Mouse (Mus musculus): ENCODE data around the gene Mex3d.
A peak's percentile ranks its signal among the peaks of the same experiment; 100 is the strongest.

Mex3d gene

DNA sequence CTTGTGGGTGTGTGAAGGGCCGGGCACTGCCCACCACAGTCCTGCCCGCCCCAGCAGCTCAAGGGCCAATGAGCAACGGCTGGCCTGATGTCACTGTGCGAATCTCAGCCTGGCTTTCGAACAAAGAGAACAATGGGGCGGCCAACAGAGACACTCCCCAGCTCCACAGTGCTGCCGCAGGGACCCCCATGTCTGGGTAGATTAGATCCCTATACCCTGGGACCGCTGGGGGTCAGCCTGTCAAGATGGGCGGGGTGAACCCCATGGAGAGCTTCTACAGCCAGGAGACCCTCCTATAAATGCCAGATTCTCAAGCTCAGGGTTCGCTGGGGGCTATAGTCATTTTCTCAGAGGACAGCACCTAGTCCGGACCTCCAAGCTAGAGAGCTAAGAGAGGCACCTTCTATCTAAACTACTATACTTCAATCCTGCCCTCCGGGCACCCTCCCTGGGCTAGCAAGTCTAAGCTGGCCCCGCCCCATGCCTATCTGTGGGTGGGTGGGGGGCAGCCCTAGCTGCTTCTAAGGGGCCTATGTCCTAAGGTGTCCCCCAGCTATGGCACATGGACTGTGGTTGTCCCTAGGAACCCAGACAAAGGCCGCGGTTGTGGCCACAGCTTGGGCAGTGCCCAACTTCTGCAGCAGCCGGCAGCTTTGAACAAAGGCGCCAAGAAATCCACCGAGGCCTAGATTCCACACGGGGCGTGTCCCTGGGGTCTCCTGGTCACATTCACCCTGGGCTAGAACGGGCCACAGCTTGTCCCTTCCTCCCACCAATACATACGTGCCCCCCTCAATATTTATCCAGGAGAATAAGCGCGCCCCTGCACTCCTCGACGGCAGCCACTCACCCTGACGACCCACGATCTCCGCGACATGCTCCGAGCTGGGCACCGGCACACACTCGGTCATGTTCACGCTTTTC is 1.4 kb downstream of the Mex3d start:
- DNase-seq, result peak; percentile 46

GRCm38 (mm10) chr10:80385310-80385709 is 2.1 kb downstream of the Mex3d start:
- no peak for DNase-seq

DNA sequence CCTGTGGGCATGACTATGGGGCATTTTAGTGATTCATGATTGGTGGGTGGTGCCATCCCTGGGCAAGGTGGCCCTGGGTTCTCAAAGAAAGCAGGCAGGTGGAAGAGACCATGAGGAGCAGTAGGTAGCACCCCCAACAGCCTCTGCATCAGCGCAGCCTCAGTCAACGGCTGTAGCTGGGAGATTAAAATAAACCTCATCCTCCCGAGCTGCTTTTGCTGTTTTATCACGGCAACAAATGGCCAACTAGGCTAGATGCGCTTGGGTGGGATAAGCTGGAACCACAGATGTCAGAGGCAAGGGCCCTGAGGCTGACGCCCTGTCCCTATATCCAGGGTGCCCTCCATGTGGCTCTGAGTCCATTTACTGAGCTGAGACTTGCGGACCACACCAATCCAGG is 2.8 kb downstream of the Mex3d start:
- DNase-seq, result no peak

- DNase-seq, result no peak
These were observed 3.3 kb downstream of the Mex3d start for GRCm38 (mm10) chr10:80384115-80384639.

- peak; percentile 27 for DNase-seq
These were observed 4.0 kb downstream of the Mex3d start for GRCm38 (mm10) chr10:80383431-80383830.

- no peak for DNase-seq
These were observed 4.7 kb downstream of the Mex3d start for GRCm38 (mm10) chr10:80382641-80383365.

DNA sequence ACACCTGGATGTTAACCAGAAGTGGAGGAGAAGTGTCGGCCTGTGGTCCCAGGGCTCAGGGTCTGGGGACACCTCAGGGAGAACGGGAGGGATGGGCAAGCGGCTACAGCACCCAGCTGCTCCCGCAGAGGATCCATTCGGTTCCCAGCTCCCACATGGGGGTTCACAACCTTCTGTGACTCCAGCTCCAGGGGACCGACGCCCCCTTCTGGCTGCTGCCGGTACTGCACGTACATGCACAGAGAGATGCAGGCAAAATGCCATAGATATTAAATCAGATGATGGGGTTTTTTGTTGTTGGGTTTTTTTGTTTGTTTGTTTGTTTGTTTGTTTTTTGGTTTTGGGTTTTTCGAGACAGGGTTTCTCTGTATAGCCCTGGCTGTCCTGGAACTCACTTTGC is 9.7 kb downstream of the Mex3d start:
- DNase-seq, result peak; percentile 51

- DNase-seq, result peak; percentile 97
These were observed 11.3 kb downstream of the Mex3d start for GRCm38 (mm10) chr10:80376160-80376559.

DNA sequence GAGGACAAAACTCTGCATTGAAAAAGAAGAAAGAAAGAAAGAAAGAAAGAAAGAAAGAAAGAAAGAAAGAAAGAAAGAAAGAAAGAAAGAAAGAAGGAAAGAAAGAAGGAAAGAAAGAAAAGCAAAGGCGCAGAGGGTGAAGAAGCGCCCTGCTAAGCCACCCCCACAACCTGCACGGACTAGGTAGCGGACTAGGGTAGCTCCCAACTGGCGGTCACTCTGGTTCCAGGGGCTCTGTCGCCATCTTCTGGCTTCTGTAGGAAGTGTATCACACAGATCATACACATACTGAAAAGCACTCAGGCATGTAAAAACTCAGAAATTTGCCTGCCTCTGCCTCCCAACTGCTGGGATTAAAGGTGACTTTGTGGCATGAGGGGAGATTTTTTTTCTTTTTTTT is 13.4 kb downstream of the Mex3d start:
- DNase-seq, result peak; percentile 86

DNA sequence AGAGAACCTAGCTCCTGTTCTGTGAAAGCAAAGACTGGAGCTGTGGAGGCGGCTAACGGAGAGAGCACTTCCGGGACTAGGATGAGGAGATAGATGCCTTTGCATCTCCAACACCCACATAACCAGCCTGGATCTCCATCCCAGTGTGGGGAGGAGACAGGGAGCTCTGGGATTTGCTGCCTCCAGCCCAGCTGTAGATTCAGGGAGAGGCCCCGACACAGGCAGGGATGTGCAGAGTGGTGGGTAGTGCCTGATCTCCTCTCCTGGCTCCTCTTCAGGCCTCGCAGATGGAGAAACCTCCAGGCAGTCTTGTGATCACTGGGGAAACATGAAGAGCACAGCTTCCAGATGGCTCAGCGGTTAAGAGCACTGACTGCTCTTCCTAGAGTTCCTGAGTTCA is 14.8 kb downstream of the Mex3d start:
- no peak for DNase-seq

- DNase-seq, result no peak
These were observed 15.5 kb downstream of the Mex3d start for GRCm38 (mm10) chr10:80371983-80372382.

DNA sequence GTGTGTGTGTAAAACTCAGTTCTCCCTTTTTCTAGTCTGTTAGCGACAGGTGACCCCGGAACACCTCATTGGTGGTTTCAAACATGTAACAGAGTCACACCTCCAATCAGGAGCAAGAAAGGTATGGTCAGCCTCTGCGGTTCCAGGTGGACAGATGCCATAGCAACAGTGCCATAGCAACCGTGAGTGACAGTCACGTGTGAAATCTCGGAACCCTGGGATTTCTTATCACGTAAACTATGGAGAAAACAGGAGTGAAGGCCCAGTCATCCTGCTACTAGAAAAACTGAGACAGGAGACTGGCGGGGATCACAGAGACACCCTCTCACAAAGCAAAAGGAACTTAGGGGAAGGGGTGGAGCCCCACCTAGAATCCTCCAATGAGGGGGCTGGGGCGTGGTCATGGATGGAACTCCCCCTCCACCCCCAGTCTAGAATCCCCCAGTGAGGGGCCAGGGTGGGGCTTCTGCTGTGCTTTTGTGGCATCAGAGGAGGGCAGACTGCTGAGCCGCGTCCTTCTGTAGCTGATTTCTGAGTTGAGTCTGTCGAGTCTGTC is 16.0 kb downstream of the Mex3d start:
- DNase-seq, result peak; percentile 67

DNA sequence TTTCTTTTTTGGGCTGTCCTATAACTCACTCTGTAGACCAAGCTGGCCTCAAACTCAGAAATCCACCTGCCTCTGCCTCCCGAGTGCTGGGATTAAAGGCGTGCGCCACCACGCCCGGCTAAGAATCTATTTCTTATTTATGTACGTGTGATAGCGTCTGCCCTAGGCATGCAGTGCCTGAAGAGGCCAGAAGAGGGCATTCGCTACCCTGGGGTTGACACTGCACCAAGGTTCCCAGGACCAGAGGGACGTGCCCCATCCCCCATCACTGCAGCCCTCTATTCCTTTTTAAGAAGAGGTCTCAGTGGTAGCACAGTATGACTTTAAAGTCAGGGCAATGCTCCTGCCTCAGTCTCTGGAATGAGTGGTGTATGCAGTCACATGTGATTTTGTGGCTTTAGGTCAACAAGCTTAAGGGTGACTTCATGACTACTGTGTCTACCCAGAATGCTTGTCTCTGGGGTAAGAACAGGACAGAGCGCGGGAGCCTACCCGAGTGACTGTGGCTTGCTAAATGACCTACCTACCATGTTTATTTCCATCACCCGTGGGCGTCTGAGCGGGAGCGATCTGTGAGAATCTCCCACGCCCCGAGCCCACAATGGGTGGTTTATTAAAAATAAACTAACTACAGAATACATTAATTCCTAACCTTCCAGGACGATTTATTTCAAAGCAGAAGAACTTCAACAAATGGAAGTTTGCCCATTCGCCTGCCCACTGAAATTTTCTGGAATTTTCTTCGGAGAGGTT is 17.3 kb downstream of the Mex3d start:
- DNase-seq, result no peak

- DNase-seq, result no peak
These were observed 19.1 kb downstream of the Mex3d start for GRCm38 (mm10) chr10:80368392-80368791.

GRCm38 (mm10) chr10:80367954-80368353 is 19.5 kb downstream of the Mex3d start:
- no peak for DNase-seq

DNA sequence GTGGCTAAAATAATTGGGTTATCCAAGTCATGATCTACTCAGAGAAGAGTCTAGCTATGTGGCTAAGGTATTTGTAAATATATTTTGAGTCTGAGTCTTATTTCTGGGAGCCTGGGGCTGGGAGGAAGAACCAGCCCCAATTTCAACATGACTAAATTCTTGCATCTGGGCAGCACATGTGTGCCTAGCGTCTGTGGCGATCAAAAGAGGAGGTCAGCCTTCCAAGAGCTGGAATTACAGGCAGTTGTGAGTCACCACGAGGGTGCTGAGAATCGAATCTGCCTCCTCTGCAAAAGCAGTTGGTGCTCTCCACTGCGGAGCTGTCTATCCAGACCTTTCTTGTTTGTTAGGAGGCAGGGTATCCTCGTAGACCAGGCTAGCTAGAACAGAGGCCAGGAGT is 21.7 kb downstream of the Mex3d start:
- DNase-seq, result no peak

DNA sequence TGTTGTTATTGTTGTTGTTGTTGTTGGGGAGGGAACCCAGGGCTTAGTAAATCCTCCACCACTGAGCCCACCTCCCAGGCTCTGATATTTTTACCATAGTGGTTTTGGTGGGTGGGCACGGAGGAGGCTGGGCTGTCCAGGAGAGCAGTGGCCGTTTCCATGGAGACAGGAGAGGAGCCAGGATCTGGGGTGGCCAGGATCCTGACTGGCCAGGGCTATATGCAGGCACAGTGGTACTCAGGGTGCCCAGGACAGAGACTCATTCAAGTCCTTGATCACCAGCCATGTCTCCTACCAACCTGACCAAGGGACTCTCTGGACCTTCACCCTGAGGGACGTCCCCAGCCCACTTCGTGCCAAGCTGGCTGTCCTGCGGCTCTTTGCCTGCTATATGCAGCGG is 23.7 kb downstream of the Mex3d start:
- DNase-seq, result no peak

- peak; percentile 39 for DNase-seq
These were observed 29.3 kb downstream of the Mex3d start for GRCm38 (mm10) chr10:80357994-80358639.

- no peak for DNase-seq
These were observed 30.1 kb downstream of the Mex3d start for GRCm38 (mm10) chr10:80357336-80357735.

GRCm38 (mm10) chr10:80356737-80357136 is 30.7 kb downstream of the Mex3d start:
- no peak for DNase-seq

DNA sequence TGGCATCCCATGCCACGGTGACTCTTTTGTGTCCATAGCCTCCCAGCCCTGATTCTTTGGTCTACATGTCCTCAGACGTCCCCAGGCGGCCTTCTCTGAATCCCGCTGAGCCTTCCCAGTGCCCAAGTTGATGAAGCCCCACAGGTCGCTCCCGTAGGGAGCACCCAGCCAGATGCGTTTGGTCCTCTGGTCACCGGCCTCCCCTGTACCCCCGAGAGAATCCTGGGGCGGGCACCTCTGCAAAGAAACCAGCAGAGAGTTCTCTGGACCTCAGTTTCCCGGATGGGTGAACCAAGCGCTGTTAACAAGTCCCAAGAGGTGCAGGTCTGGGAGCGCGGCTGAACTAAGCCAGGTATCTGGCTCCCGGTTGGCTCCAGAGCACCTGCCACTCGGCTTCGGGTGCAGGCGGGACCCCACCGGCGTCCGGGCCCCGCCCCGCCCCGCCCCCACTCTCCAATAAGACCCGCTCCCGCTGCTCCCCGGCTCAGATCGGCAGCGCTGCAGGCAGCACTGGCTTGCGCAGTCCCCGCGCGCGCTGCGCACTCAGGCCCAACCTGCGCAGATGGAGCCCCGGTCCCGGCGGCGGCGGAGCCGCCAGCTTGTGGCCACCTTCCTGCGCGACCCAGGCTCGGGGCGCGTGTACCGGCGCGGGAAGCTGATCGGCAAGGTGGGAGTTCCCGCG is 31.3 kb downstream of the Mex3d start, which contains the start of gene Plk5:
TSS of gene Plk5 (plus strand) at position 459 of the 682 bp plus-strand sequence.
- no peak for DNase-seq

DNA sequence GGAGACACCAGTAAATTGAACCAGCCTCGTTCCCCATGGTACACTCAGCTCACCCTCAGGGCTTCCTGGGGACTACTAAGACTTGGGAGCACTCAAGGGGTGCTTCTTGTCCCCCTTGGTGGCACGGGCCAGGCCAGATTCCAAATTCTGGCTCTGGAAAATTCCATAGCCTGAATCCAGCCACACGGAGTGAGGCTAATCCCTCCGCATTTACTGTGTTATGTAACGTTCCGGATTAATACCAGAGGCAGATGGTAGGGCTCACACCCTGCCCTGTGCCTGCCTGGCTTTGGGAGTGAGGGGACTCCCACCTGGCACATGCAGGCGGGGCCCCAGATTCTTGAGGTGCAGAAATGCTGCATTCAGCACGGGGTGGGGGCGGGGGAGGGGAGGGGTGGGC is 32.0 kb downstream of the Mex3d start:
- DNase-seq, result no peak
